Mouse (Mus musculus): ENCODE data around the gene Sestd1. TPM values are rescaled to one million over a fixed set of nuclear protein-coding genes. Genes with fewer than 3 reads are reported as not detected.

Gene Sestd1
- polyA plus RNA-seq, 1 experiment, result 11.3 TPM

- Histone ChIP-seq H3ac (ENCODE audit: control insufficient read depth, insufficient read length) (no peak overlapping the region), H3K4me3 (no peak overlapping the region), H3K27me3 (ENCODE audit: control insufficient read depth, insufficient read depth, insufficient read length) (no peaks in the 10 kb centered on the region), H3K4me2 (ENCODE audit: low read depth) (no peak overlapping the region), H3K36me3 (ENCODE audit: control insufficient read depth, insufficient read depth) (no peaks in the 10 kb centered on the region), H3K79me2 (ENCODE audit: control insufficient read depth, insufficient read depth) (no peaks in the 10 kb centered on the region)
- TF ChIP-seq POLR2AphosphoS2 (IDR thresholded peaks at IDR 0.05; ENCODE audit: insufficient read length, low read depth), result no peak
- no peak for TF ChIP-seq E2F4 (IDR thresholded peaks at IDR 0.05; ENCODE audit: insufficient read depth)
- no peak for TF ChIP-seq SRF (IDR thresholded peaks at IDR 0.05; ENCODE audit: control insufficient read depth, insufficient read length, low read depth)
- TF ChIP-seq MYOD1 (IDR thresholded peaks at IDR 0.05; ENCODE audit: control insufficient read depth in 1 of 3, insufficient read length in 2 of 3, low read depth in 2 of 3), result no peak
- no peak for TF ChIP-seq REST (IDR thresholded peaks at IDR 0.05; ENCODE audit: insufficient read depth, insufficient read length)
- TF ChIP-seq TCF12 (IDR thresholded peaks at IDR 0.05; ENCODE audit: insufficient read depth, poor library complexity, severe bottlenecking), result no peak
- TF ChIP-seq MYOG (IDR thresholded peaks at IDR 0.05; ENCODE audit: control insufficient read depth in 1 of 3, insufficient read depth in 1 of 3, insufficient read length in 2 of 3, low read depth in 2 of 3), result no peak
- TF ChIP-seq CEBPB (IDR thresholded peaks at IDR 0.05; ENCODE audit: insufficient read depth, poor library complexity, severe bottlenecking), result no peak
- TF ChIP-seq POLR2A (IDR thresholded peaks at IDR 0.05; ENCODE audit: insufficient read length, low read depth), result no peak
- no peak for TF ChIP-seq TCF3 (IDR thresholded peaks at IDR 0.05; ENCODE audit: insufficient read length, low read depth)
- no peak for TF ChIP-seq MAX (IDR thresholded peaks at IDR 0.05; ENCODE audit: low read depth)
- no peak for TF ChIP-seq USF1 (IDR thresholded peaks at IDR 0.05; ENCODE audit: low read depth)
Measured at GRCm38 (mm10) chr2:77175411-77175810, 105.0 kb downstream of the Sestd1 start.

- Histone ChIP-seq H3K4me2 (ENCODE audit: low read depth) (no peak overlapping the region), H3K4me3 (no peak overlapping the region), H3K79me2 (ENCODE audit: control insufficient read depth, insufficient read depth) (peaks cover 9% of the 10 kb centered on the region), H3ac (ENCODE audit: control insufficient read depth, insufficient read length) (no peak overlapping the region), H3K36me3 (ENCODE audit: control insufficient read depth, insufficient read depth) (no peaks in the 10 kb centered on the region), H3K27me3 (ENCODE audit: control insufficient read depth, insufficient read depth, insufficient read length) (no peaks in the 10 kb centered on the region)
- peak in 1 of 3 experiments; percentile 12 for TF ChIP-seq MYOD1 (IDR thresholded peaks at IDR 0.05; ENCODE audit: control insufficient read depth in 1 of 3, insufficient read length in 2 of 3, low read depth in 2 of 3)
- no peak for TF ChIP-seq CEBPB (IDR thresholded peaks at IDR 0.05; ENCODE audit: insufficient read depth, poor library complexity, severe bottlenecking)
Measured at GRCm38 (mm10) chr2:77174313-77174712, 106.1 kb downstream of the Sestd1 start.

- Histone ChIP-seq H3K79me2 (ENCODE audit: control insufficient read depth, insufficient read depth) (peaks cover 14% of the 10 kb centered on the region), H3K36me3 (ENCODE audit: control insufficient read depth, insufficient read depth) (no peaks in the 10 kb centered on the region), H3K27me3 (ENCODE audit: control insufficient read depth, insufficient read depth, insufficient read length) (no peaks in the 10 kb centered on the region), H3K4me2 (ENCODE audit: low read depth) (no peak overlapping the region), H3ac (ENCODE audit: control insufficient read depth, insufficient read length) (no peak overlapping the region), H3K4me3 (no peak overlapping the region)
- TF ChIP-seq POLR2AphosphoS2 (IDR thresholded peaks at IDR 0.05; ENCODE audit: insufficient read length, low read depth), result no peak
- TF ChIP-seq MYOD1 (IDR thresholded peaks at IDR 0.05; ENCODE audit: control insufficient read depth in 1 of 3, insufficient read length in 2 of 3, low read depth in 2 of 3), result no peak
- no peak for TF ChIP-seq SRF (IDR thresholded peaks at IDR 0.05; ENCODE audit: control insufficient read depth, insufficient read length, low read depth)
- no peak for TF ChIP-seq TCF12 (IDR thresholded peaks at IDR 0.05; ENCODE audit: insufficient read depth, poor library complexity, severe bottlenecking)
- no peak for TF ChIP-seq TCF3 (IDR thresholded peaks at IDR 0.05; ENCODE audit: insufficient read length, low read depth)
- TF ChIP-seq USF1 (IDR thresholded peaks at IDR 0.05; ENCODE audit: low read depth), result no peak
- TF ChIP-seq E2F4 (IDR thresholded peaks at IDR 0.05; ENCODE audit: insufficient read depth), result no peak
- TF ChIP-seq MAX (IDR thresholded peaks at IDR 0.05; ENCODE audit: low read depth), result no peak
- TF ChIP-seq POLR2A (IDR thresholded peaks at IDR 0.05; ENCODE audit: insufficient read length, low read depth), result no peak
- no peak for TF ChIP-seq CEBPB (IDR thresholded peaks at IDR 0.05; ENCODE audit: insufficient read depth, poor library complexity, severe bottlenecking)
- no peak for TF ChIP-seq MYOG (IDR thresholded peaks at IDR 0.05; ENCODE audit: control insufficient read depth in 1 of 3, insufficient read depth in 1 of 3, insufficient read length in 2 of 3, low read depth in 2 of 3)
- TF ChIP-seq REST (IDR thresholded peaks at IDR 0.05; ENCODE audit: insufficient read depth, insufficient read length), result no peak
Measured at GRCm38 (mm10) chr2:77173821-77174220, 106.6 kb downstream of the Sestd1 start.

- no peak overlapping the region for H3K4me3 ChIP-seq
- peaks cover 18% of the 10 kb centered on the region for H3K79me2 ChIP-seq (ENCODE audit: control insufficient read depth, insufficient read depth)
- TF ChIP-seq SRF (IDR thresholded peaks at IDR 0.05; ENCODE audit: control insufficient read depth, insufficient read length, low read depth) (no peak), TCF3 (IDR thresholded peaks at IDR 0.05; ENCODE audit: insufficient read length, low read depth) (no peak), E2F4 (IDR thresholded peaks at IDR 0.05; ENCODE audit: insufficient read depth) (no peak), MYOD1 (IDR thresholded peaks at IDR 0.05; ENCODE audit: control insufficient read depth in 1 of 3, insufficient read length in 2 of 3, low read depth in 2 of 3) (no peak), POLR2A (IDR thresholded peaks at IDR 0.05; ENCODE audit: insufficient read length, low read depth) (no peak), TCF12 (IDR thresholded peaks at IDR 0.05; ENCODE audit: insufficient read depth, poor library complexity, severe bottlenecking) (no peak), POLR2AphosphoS2 (IDR thresholded peaks at IDR 0.05; ENCODE audit: insufficient read length, low read depth) (no peak), MAX (IDR thresholded peaks at IDR 0.05; ENCODE audit: low read depth) (no peak), USF1 (IDR thresholded peaks at IDR 0.05; ENCODE audit: low read depth) (no peak)
- H3K4me2 ChIP-seq (ENCODE audit: low read depth), result no peak overlapping the region
- no peak overlapping the region for H3ac ChIP-seq (ENCODE audit: control insufficient read depth, insufficient read length)
- H3K27me3 ChIP-seq (ENCODE audit: control insufficient read depth, insufficient read depth, insufficient read length), result no peaks in the 10 kb centered on the region
- H3K36me3 ChIP-seq (ENCODE audit: control insufficient read depth, insufficient read depth), result peaks cover 2% of the 10 kb centered on the region
Measured at GRCm38 (mm10) chr2:77173366-77173765, 107.0 kb downstream of the Sestd1 start.

GRCm38 (mm10) chr2:77172241-77172671, 108.1 kb downstream of the Sestd1 start:
- Histone ChIP-seq H3ac (ENCODE audit: control insufficient read depth, insufficient read length) (no peak overlapping the region), H3K27me3 (ENCODE audit: control insufficient read depth, insufficient read depth, insufficient read length) (no peaks in the 10 kb centered on the region), H3K36me3 (ENCODE audit: control insufficient read depth, insufficient read depth) (peaks cover 12% of the 10 kb centered on the region), H3K4me2 (ENCODE audit: low read depth) (peak overlapping the region; percentile 75), H3K79me2 (ENCODE audit: control insufficient read depth, insufficient read depth) (peaks cover 26% of the 10 kb centered on the region), H3K4me3 (no peak overlapping the region)
- no peak for TF ChIP-seq MYOG (IDR thresholded peaks at IDR 0.05; ENCODE audit: control insufficient read depth in 1 of 3, insufficient read depth in 1 of 3, insufficient read length in 2 of 3, low read depth in 2 of 3)
- TF ChIP-seq USF1 (IDR thresholded peaks at IDR 0.05; ENCODE audit: low read depth), result no peak
- TF ChIP-seq POLR2AphosphoS2 (IDR thresholded peaks at IDR 0.05; ENCODE audit: insufficient read length, low read depth), result no peak
- TF ChIP-seq POLR2A (IDR thresholded peaks at IDR 0.05; ENCODE audit: insufficient read length, low read depth), result no peak
- TF ChIP-seq TCF12 (IDR thresholded peaks at IDR 0.05; ENCODE audit: insufficient read depth, poor library complexity, severe bottlenecking), result no peak
- TF ChIP-seq TCF3 (IDR thresholded peaks at IDR 0.05; ENCODE audit: insufficient read length, low read depth), result no peak
- TF ChIP-seq MYOD1 (IDR thresholded peaks at IDR 0.05; ENCODE audit: control insufficient read depth in 1 of 3, insufficient read length in 2 of 3, low read depth in 2 of 3), result no peak
- no peak for TF ChIP-seq E2F4 (IDR thresholded peaks at IDR 0.05; ENCODE audit: insufficient read depth)
- no peak for TF ChIP-seq MAX (IDR thresholded peaks at IDR 0.05; ENCODE audit: low read depth)
- no peak for TF ChIP-seq SRF (IDR thresholded peaks at IDR 0.05; ENCODE audit: control insufficient read depth, insufficient read length, low read depth)
- TF ChIP-seq REST (IDR thresholded peaks at IDR 0.05; ENCODE audit: insufficient read depth, insufficient read length), result no peak
- no peak for TF ChIP-seq CEBPB (IDR thresholded peaks at IDR 0.05; ENCODE audit: insufficient read depth, poor library complexity, severe bottlenecking)

All from myocyte (in vitro differentiated cells).